Mouse (Mus musculus): ENCODE measurements around the gene Cnr2. TPM values are rescaled to one million over a fixed set of nuclear protein-coding genes. Genes with fewer than 3 reads are reported as not detected.

The Cnr2 gene
- polyA plus RNA-seq, 1 experiment from 2014 or later, result 0.05 TPM

DNA sequence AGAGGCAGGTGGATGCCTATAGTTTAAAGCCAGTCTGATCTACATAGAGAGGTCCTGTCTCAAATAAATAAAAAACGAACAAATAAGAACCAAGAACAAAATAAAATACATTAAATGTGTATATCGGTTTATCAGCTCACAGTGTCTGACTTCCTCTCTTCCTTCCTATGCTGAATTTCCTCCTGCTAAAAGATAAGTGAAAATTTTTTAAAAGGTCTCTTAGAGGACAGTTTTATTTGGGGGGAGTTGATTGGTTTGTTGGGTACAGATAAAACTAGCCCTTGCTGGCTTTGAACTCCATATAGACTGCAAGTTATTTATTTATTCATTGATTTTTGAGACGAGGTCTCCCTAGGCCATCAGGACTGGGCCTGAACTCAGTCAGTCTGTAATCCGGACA, 18.2 kb downstream of the Cnr2 start:
- Histone ChIP-seq H3K36me3 (no peaks in the 10 kb centered on the region), H3K9me3 (no peaks in the 10 kb centered on the region), H3K4me2 (no peak overlapping the region), H3K27me3 (no peaks in the 10 kb centered on the region), H3K9ac (no peak overlapping the region), H3K4me3 (no peak overlapping the region), H3K4me1 (replicated peaks) (peaks cover 9% of the 10 kb centered on the region), H3K27ac (replicated peaks) (no peak overlapping the region)
- no peak for ATAC-seq (ENCODE audit: low FRiP score, low read depth)
- 74% methylated on average over 4 of the region's 4 CpGs for WGBS

DNA sequence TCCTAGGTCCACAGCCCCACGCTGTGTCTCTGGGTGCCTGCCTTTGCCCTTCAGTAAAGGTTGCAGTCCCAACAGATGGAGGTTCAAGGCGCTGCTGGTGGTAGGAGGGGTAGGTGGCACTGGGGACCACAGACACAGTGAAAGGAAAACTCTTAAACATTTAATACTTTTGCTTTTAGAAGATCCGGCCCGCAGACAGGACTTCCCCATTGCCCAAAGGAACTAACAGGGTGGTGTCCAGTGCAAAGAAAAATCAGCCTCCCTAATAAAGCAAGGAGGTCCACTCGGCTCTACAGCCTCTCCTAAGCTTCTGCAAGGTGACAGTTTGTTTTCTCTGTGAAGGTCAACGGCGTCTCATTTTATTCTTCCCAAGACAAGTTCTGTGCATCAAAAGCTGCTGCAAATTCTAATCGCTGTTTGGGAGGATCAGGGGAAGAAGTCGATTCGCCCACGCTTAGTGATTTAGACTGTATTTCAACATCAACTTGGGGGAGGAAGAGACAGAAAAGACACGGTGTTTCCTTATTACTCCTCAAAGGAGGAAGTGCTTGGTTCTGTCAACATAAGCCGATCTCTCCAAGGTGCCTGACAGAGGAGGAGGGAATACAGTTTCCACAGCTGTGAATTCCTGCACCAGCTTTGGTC, 23.6 kb downstream of the Cnr2 start:
- Histone ChIP-seq H3K9ac (no peak overlapping the region), H3K4me2 (no peak overlapping the region), H3K4me1 (replicated peaks) (peaks cover 16% of the 10 kb centered on the region), H3K9me3 (no peaks in the 10 kb centered on the region), H3K4me3 (no peak overlapping the region), H3K27me3 (no peaks in the 10 kb centered on the region), H3K36me3 (no peaks in the 10 kb centered on the region), H3K27ac (replicated peaks) (no peak overlapping the region)
- WGBS, result 92% methylated on average over 13 of the region's 13 CpGs
- ATAC-seq (ENCODE audit: low FRiP score, low read depth), result no peak

DNA sequence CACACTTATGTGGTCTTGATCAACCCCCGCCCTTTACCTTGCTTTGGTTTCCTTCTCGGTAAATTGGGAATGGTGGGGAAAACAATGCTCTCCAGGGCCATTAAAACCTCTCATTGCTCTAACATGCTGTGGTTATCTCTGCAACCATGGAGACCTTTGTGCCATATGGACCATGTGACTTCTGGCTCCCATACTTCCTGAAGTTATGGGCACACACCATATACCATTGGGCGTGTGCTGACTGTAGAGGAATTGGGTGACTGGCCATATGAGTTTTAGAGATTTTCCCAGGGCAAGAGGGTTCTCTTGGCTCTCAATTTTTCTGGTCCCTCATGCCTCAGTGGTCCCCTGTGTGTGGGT, 24.1 kb downstream of the Cnr2 start:
- Histone ChIP-seq H3K9ac (no peak overlapping the region), H3K9me3 (no peaks in the 10 kb centered on the region), H3K36me3 (no peaks in the 10 kb centered on the region), H3K4me2 (no peak overlapping the region), H3K27me3 (no peaks in the 10 kb centered on the region), H3K4me3 (no peak overlapping the region), H3K27ac (replicated peaks) (no peak overlapping the region), H3K4me1 (replicated peaks) (peaks cover 16% of the 10 kb centered on the region)
- 96% methylated on average over 3 of the region's 3 CpGs for WGBS
- no peak for ATAC-seq (ENCODE audit: low FRiP score, low read depth)

DNA sequence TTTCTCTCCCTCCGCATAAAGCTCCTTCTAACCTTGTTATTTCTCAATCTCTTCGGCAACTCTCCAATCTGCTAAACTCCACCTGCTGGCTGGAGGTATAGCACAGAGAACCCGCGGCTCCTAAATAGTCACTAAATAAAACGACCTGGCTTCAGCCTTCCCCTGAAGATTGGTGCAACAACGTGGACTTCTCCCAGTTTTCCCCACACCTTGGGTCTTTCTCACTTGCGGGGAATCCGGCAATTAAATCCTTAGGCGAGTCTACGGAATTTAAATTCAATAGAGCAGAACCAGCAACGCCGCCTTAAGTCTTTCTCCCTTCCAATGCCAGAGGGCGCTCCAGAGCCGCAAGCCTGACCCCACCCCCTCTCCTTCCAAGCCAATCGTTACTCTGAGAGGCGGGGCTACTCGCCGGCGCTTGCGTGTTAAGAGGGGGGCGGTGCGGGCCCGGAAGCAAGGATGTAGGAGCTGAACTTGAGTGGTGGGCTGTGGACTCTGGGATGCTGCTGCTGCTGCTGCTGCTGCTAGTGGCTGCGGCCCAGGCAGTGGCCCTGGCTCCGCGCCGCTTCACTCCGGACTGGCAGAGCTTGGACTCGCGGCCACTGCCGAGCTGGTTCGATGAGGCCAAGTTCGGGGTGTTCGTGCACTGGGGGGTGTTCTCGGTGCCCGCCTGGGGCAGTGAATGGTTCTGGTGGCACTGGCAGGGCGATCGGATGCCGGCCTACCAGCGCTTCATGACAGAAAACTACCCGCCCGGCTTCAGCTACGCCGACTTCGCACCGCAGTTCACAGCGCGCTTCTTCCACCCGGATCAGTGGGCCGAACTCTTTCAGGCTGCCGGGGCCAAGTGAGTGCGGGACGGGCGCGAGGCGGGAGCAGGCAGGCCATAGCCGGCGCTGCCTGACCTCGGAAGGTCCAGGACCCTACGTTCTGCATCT, 25.4 kb downstream of the Cnr2 start, which contains the start of gene Fuca1:
Gene Fuca1 (plus strand): TSS at position 432 of the 938 bp plus-strand sequence.
- H3K9me3 ChIP-seq, result no peaks in the 10 kb centered on the region
- 0 out of 2 replicates have a peak, but pooled peaks cover under 1% of the 10 kb centered on the region for H3K36me3 ChIP-seq
- H3K27ac ChIP-seq (replicated peaks), result peak within 1 kb of the TSS; percentile 81
- H3K4me2 ChIP-seq, result peak within 1 kb of the TSS; percentile 83
- peak; percentile 97 for ATAC-seq (ENCODE audit: low FRiP score, low read depth)
- H3K4me1 ChIP-seq (replicated peaks), result peaks cover 16% of the 10 kb centered on the region
- WGBS, result 1% methylated on average over 60 of the region's 60 CpGs
- peak within 1 kb of the TSS; percentile 73 for H3K9ac ChIP-seq
- H3K4me3 ChIP-seq, result peak within 1 kb of the TSS; percentile 65
- no peaks in the 10 kb centered on the region for H3K27me3 ChIP-seq

DNA sequence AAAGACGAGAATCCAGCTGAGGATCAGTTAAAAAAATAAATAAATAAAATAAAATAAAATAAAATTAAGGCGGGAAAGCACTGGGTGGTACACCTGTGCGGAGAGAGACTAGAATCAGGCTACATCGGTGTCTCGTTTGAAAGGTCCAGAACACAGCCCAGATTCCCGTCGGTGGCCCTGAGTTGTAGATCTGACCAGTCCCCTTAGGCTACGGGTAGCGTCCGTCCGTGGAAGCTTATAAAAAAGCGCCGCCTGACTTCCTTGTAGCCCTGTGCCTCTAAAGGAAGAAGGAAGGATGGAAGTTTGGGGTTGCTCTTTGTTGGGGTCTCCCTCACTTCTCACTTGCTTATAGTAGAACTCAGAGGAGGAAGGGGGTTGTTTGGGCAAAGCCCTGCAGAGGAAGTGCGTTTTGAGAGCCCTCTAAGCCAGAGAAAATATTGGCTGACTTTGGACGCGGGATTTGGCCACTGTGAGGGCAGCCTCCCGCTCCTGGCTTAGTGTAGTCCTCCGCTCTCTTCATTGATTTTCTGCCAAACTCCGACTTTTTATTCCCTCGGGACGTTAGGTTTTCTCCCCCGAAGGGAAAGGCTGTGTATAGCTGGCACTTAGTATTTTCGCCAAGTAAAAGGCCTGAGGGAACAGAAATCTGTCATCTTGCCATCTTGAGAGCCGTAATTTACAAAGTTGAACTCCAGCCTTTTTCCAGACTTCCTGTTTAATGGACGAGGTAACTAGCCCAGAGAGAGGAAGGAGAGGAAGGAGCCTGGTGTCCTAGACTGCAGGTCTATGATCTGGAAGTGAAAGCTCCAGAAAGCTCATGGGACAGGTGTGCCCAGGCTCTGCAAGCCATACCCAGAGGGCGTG, 26.3 kb downstream of the Cnr2 start:
- H3K9ac ChIP-seq, result peak overlapping the region; percentile 73
- ATAC-seq (ENCODE audit: low FRiP score, low read depth), result no peak
- H3K4me2 ChIP-seq, result peak overlapping the region; percentile 83
- H3K27ac ChIP-seq (replicated peaks), result peak overlapping the region; percentile 81
- H3K4me3 ChIP-seq, result peak overlapping the region; percentile 65
- 0 out of 2 replicates have a peak, but pooled peaks cover 3% of the 10 kb centered on the region for H3K36me3 ChIP-seq
- no peaks in the 10 kb centered on the region for H3K27me3 ChIP-seq
- peaks cover 16% of the 10 kb centered on the region for H3K4me1 ChIP-seq (replicated peaks)
- no peaks in the 10 kb centered on the region for H3K9me3 ChIP-seq
- 6% methylated on average over 26 of the region's 26 CpGs for WGBS

DNA sequence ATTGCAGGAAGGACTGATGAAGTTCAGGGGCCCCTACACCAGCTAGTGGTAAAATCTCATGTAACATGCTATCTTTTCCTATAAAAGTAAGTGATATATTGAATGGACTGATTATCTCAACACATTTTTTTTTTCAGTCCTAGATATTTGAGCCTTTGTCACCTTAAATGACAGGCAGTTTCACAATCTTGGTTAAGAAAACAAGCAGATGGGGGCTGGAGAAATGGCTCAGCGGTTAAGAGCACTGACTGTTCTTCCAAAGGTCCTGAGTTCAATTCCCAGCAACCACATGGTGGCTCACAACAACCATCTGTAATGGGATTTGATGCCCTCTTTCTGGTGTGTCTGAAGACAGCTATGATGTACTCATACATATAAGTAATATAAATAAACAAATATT, 27.0 kb downstream of the Cnr2 start:
- peak overlapping the region; percentile 83 for H3K4me2 ChIP-seq
- ATAC-seq (ENCODE audit: low FRiP score, low read depth), result no peak
- 87% methylated on average over 1 of the region's 1 CpGs for WGBS
- H3K36me3 ChIP-seq, result 0 out of 2 replicates have a peak, but pooled peaks cover 3% of the 10 kb centered on the region
- H3K27me3 ChIP-seq, result no peaks in the 10 kb centered on the region
- peak overlapping the region; percentile 65; the same call in 1 of the 2 replicates for H3K4me3 ChIP-seq
- peaks cover 16% of the 10 kb centered on the region for H3K4me1 ChIP-seq (replicated peaks)
- no peaks in the 10 kb centered on the region for H3K9me3 ChIP-seq
- H3K27ac ChIP-seq (replicated peaks), result no peak overlapping the region
- no peak overlapping the region; the same call in 1 of the 2 replicates for H3K9ac ChIP-seq

DNA sequence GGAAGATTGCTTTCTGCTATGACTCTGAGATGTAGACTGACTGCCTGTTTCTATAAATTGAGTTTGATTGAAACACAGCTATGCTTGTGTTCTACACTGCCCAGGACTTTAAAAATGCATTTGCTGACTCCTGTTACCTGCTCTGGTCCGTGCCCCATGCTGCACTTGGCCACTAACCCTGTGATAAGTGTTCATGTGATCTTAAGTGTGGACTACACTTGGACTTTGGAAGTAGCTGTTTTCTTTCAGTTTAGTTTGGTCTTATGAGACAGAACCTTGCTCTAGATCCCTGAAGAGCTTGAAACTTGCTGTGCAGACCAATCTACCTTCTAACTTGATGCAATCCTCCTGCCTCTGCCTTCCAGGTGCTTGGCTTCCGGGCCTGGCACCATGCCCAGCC, 29.2 kb downstream of the Cnr2 start:
- Histone ChIP-seq H3K4me3 (no peak overlapping the region), H3K4me2 (no peak overlapping the region), H3K27ac (replicated peaks) (no peak overlapping the region), H3K4me1 (replicated peaks) (peaks cover 16% of the 10 kb centered on the region), H3K36me3 (0 out of 2 replicates have a peak, but pooled peaks cover 3% of the 10 kb centered on the region), H3K27me3 (no peaks in the 10 kb centered on the region), H3K9me3 (no peaks in the 10 kb centered on the region), H3K9ac (no peak overlapping the region)
- 93% methylated on average over 2 of the region's 2 CpGs for WGBS
- no peak for ATAC-seq (ENCODE audit: low FRiP score, low read depth)

DNA sequence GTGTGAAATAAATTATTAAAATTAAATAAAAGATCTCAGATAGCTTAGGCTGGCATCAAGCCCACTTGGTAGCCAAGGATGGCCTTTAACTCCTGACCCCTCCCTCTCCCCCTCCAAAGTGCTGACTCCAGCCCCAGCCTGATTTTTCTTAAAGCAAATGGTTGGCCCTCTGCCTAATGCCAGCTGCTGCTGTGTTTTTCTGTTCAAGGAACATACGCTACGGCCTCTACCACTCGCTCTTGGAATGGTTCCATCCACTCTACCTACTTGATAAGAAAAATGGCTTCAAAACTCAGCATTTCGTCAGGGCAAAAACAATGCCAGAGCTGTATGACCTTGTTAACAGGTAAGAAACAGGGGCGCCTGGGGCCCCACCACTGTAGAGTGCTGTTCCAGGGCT, 30.1 kb downstream of the Cnr2 start:
- 83% methylated on average over 5 of the region's 5 CpGs for WGBS
- Histone ChIP-seq H3K4me2 (no peak overlapping the region), H3K27me3 (no peaks in the 10 kb centered on the region), H3K27ac (replicated peaks) (no peak overlapping the region), H3K9me3 (no peaks in the 10 kb centered on the region), H3K9ac (no peak overlapping the region), H3K4me1 (replicated peaks) (peaks cover 16% of the 10 kb centered on the region), H3K36me3 (0 out of 2 replicates have a peak, but pooled peaks cover 3% of the 10 kb centered on the region), H3K4me3 (no peak overlapping the region)
- no peak for ATAC-seq (ENCODE audit: low FRiP score, low read depth)

DNA sequence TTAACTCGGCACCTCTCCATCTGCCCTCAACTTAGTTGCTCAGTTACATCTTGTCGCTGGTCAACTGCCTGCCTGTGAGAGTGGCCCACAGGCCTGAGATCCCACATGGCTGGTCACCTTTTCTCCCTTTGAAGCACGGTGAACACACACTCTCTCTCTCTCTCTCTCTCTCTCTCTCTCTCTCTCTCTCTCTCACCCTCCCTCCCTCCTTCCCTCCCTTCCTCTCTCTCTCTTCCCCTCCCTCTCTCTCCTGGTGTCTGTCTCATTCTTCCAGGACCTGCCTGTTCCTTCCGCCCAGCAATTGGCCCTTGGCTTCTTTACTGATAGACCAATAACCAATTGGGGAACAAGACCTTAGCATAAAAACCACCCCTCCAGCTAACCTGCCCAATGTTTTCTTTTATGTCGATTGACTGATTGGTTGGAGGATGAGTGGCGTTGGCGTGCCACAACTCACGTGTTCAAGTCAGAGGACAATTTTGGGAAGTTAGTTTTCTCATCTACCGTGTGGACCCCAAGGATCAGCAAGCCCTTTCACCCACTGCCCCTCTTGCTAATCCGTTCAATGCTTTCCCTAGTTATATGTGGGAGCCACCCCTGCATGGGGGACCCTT, 31.1 kb downstream of the Cnr2 start:
- Histone ChIP-seq H3K4me1 (replicated peaks) (peaks cover 14% of the 10 kb centered on the region), H3K9ac (no peak overlapping the region), H3K36me3 (0 out of 2 replicates have a peak, but pooled peaks cover 6% of the 10 kb centered on the region), H3K4me3 (no peak overlapping the region), H3K9me3 (no peaks in the 10 kb centered on the region), H3K27ac (replicated peaks) (no peak overlapping the region), H3K4me2 (no peak overlapping the region), H3K27me3 (no peaks in the 10 kb centered on the region)
- WGBS, result 91% methylated on average over 10 of the region's 10 CpGs
- ATAC-seq (ENCODE audit: low FRiP score, low read depth), result no peak

DNA sequence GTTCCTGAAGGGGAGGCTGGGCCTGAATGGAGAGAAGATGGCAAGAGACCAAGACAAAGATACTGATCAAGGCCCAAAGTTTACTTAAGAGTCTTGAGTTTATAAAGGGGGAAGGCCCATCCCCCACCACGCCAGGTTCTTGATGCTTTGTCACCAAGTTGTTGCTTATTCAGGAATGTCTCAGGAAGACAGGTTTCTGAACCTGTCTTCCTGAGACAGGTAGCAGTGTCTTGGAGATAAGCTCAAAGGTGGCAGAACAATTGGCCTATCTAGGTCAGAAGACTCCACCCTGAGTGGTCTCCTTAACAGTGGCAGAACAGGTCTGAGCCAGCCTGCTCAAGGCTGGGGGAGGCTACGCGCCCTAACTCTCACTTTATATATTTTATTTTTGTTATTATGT, 31.7 kb downstream of the Cnr2 start:
- Histone ChIP-seq H3K27me3 (no peaks in the 10 kb centered on the region), H3K36me3 (0 out of 2 replicates have a peak, but pooled peaks cover 6% of the 10 kb centered on the region), H3K4me3 (no peak overlapping the region), H3K27ac (replicated peaks) (no peak overlapping the region), H3K4me2 (no peak overlapping the region), H3K9ac (no peak overlapping the region), H3K9me3 (no peaks in the 10 kb centered on the region), H3K4me1 (replicated peaks) (peaks cover 9% of the 10 kb centered on the region)
- ATAC-seq (ENCODE audit: low FRiP score, low read depth), result no peak
- 99% methylated on average over 3 of the region's 3 CpGs for WGBS

DNA sequence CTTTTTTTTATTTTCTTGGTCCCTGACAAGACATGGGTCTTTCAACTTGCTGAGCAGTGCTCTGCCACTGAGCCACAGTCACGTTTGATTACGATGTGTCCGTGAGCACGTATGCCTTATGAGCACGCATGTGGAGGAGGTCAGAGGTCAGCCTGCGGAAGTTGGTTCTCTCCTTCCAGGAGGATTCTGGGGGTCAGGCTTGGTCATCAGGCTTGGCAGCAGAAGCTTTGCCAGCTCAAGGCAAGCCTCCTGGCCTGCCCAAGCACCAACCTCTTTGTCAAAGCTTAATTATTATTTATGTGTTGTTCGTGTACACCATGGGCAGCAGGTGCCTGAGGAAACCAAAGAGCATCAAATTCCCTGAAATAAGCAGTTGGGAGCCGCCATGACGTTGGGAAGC, 33.2 kb downstream of the Cnr2 start:
- Histone ChIP-seq H3K27me3 (no peaks in the 10 kb centered on the region), H3K4me2 (no peak overlapping the region), H3K9me3 (no peaks in the 10 kb centered on the region), H3K4me1 (replicated peaks) (no peaks in the 10 kb centered on the region), H3K36me3 (0 out of 2 replicates have a peak, but pooled peaks cover 8% of the 10 kb centered on the region), H3K9ac (no peak overlapping the region), H3K4me3 (no peak overlapping the region), H3K27ac (replicated peaks) (no peak overlapping the region)
- 84% methylated on average over 9 of the region's 9 CpGs for WGBS
- ATAC-seq (ENCODE audit: low FRiP score, low read depth), result no peak
